In genomic region chr4:40702797-40703709, GRCm38 (mm10) we compare ENCODE assay signal across 8 mouse cellular contexts. TPM values are rescaled to one million over a fixed set of nuclear protein-coding genes. Genes with fewer than 3 reads are reported as not detected.
DNase-seq lines count a peak whose midpoint lies in the region; ATAC-seq and TF ChIP-seq lines count a peak whose summit lies in the region.

Gene Aptx (minus strand): TSS chr4:40703194.

- no peak for TF ChIP-seq CTCF in bone marrow, adult 2 months (IDR thresholded peaks at IDR 0.05; ENCODE audit: control insufficient read depth, insufficient read depth, low read length)

- H3K4me2 ChIP-seq in embryonic facial prominence, embryonic 15.5 days (replicated peaks), result peak within 1 kb of the TSS; percentile 67
- H3K4me2 ChIP-seq in kidney, embryonic 14.5 days (replicated peaks; ENCODE audit: low read depth, low read length), result peak within 1 kb of the TSS; percentile 73
- H3K4me2 ChIP-seq in limb, embryonic 15.5 days, result peak within 1 kb of the TSS; percentile 64

- no peaks in the 10 kb centered on the region for H3K27me3 ChIP-seq in embryonic facial prominence, embryonic 15.5 days
- no peaks in the 10 kb centered on the region for H3K27me3 ChIP-seq in kidney, embryonic 14.5 days (ENCODE audit: control insufficient read depth, insufficient read depth, low read length)
- H3K27me3 ChIP-seq in limb, embryonic 15.5 days, result no peaks in the 10 kb centered on the region

- H3K4me3 ChIP-seq in bone marrow, adult 2 months (replicated peaks; ENCODE audit: control insufficient read depth, low read depth, low read length), result peak within 1 kb of the TSS; percentile 76
- H3K4me3 ChIP-seq in embryonic facial prominence, embryonic 15.5 days (replicated peaks), result peak within 1 kb of the TSS; percentile 76
- peak within 1 kb of the TSS; percentile 66 for H3K4me3 ChIP-seq in kidney, embryonic 14.5 days (ENCODE audit: low read length)
- H3K4me3 ChIP-seq in limb, embryonic 15.5 days, result peak within 1 kb of the TSS; percentile 69

- no peaks in the 10 kb centered on the region; the same call in 1 of the 2 replicates for H3K4me1 ChIP-seq in bone marrow, adult 2 months (ENCODE audit: control insufficient read depth, insufficient read depth, low read length)
- peaks cover 18% of the 10 kb centered on the region for H3K4me1 ChIP-seq in embryonic facial prominence, embryonic 15.5 days
- peaks cover 8% of the 10 kb centered on the region; the same call in 1 of the 2 replicates for H3K4me1 ChIP-seq in kidney, embryonic 14.5 days (ENCODE audit: control insufficient read depth, insufficient read depth, low read length)
- H3K4me1 ChIP-seq in limb, embryonic 15.5 days, result peaks cover 20% of the 10 kb centered on the region

- peak within 1 kb of the TSS; percentile 93 for H3K27ac ChIP-seq in bone marrow, adult 2 months (ENCODE audit: control insufficient read depth, insufficient read depth, low read depth, low read length, poor library complexity)
- peak within 1 kb of the TSS; percentile 97 for H3K27ac ChIP-seq in embryonic facial prominence, embryonic 15.5 days (replicated peaks)
- peak within 1 kb of the TSS; percentile 98 for H3K27ac ChIP-seq in kidney, embryonic 14.5 days (ENCODE audit: low read depth, low read length)
- peak within 1 kb of the TSS; percentile 98 for H3K27ac ChIP-seq in limb, embryonic 15.5 days

- under 1% methylated on average over 42 of the region's 42 CpGs for WGBS in bone marrow, adult 2 months
- under 1% methylated on average over 42 of the region's 42 CpGs for WGBS in embryonic facial prominence, embryonic 15.5 days
- under 1% methylated on average over 42 of the region's 42 CpGs for WGBS in kidney, embryonic 14.5 days
- WGBS in limb, embryonic 15.5 days, result under 1% methylated on average over 42 of the region's 42 CpGs

- TF ChIP-seq POLR2A in bone marrow, adult 2 months (IDR thresholded peaks at IDR 0.05; ENCODE audit: borderline replicate concordance, control insufficient read depth, low read depth, low read length), result peak; percentile 36; the same call in 1 of the 2 replicates

- peak; percentile 90 for ATAC-seq in embryonic facial prominence, embryonic 15.5 days (ENCODE audit: insufficient number of reproducible peaks, low FRiP score, low TSS enrichment, low read depth)
- ATAC-seq in kidney, embryonic 14.5 days (ENCODE audit: low FRiP score, low TSS enrichment), result peak; percentile 93
- peak; percentile 91 for ATAC-seq in limb, embryonic 15.5 days (ENCODE audit: insufficient number of reproducible peaks, low FRiP score, low TSS enrichment, low read depth)

- peak; percentile 98 for DNase-seq in 416B (ENCODE audit: low read depth)
- DNase-seq in heart, adult 9 months (ENCODE audit: low spot score in 2 of 2), result peak; percentile 94 to 97
- peak; percentile 86 to 95 for DNase-seq in monocyte, adult 2 months (ENCODE audit: low read depth in 1 of 2, low spot score in 2 of 2)
- peak; percentile 91 to 93 for DNase-seq in spleen, postnatal 36 days (ENCODE audit: low spot score in 2 of 2)

- no peaks in the 10 kb centered on the region for H3K9me3 ChIP-seq in embryonic facial prominence, embryonic 15.5 days (replicated peaks)
- no peaks in the 10 kb centered on the region for H3K9me3 ChIP-seq in kidney, embryonic 14.5 days (ENCODE audit: control insufficient read depth, low read length)
- H3K9me3 ChIP-seq in limb, embryonic 15.5 days, result no peaks in the 10 kb centered on the region

- no peaks in the 10 kb centered on the region for H3K36me3 ChIP-seq in embryonic facial prominence, embryonic 15.5 days
- H3K36me3 ChIP-seq in kidney, embryonic 14.5 days (ENCODE audit: control insufficient read depth, insufficient read depth, low read length), result no peaks in the 10 kb centered on the region
- no peaks in the 10 kb centered on the region for H3K36me3 ChIP-seq in limb, embryonic 15.5 days

- peak within 1 kb of the TSS; percentile 55 for H3K9ac ChIP-seq in embryonic facial prominence, embryonic 15.5 days
- H3K9ac ChIP-seq in kidney, embryonic 14.5 days (ENCODE audit: low read depth, low read length), result peak within 1 kb of the TSS; percentile 68
- H3K9ac ChIP-seq in limb, embryonic 15.5 days, result peak within 1 kb of the TSS; percentile 56

RNA-seq across cellular contexts. Expression of gene Aptx, which starts in this region (rescaled TPM):
- polyA plus RNA-seq in bone marrow, adult 2 months (2011; ENCODE audit: insufficient read depth, insufficient read length, low replicate concordance, missing spikeins), result 7.5 and 17.3 TPM in 2 replicates
- 31.8 and 34.6 TPM in 2 replicates for polyA plus RNA-seq in embryonic facial prominence, embryonic 15.5 days (2015; fragmentation: Nextera tagmentation; extraction: Ambion mirVana)
- polyA plus RNA-seq in kidney, embryonic 14.5 days (2014; fragmentation: Nextera tagmentation; extraction: Ambion mirVana), result 30.7 and 31.9 TPM in 2 replicates
- polyA plus RNA-seq in limb, embryonic 15.5 days (2015; fragmentation: Nextera tagmentation; extraction: Ambion mirVana), result 31.8 and 32.1 TPM in 2 replicates

Comparison
In these comparisons a context has a peak if more than half of its experiments do, and no peak if none do; other contexts are left out.
1. Peak in every context shown above with its lines: DNase-seq, ATAC-seq, H3K4me3 ChIP-seq and H3K27ac ChIP-seq.